Mouse (Mus musculus) adrenal gland, adult 2 months (tissue): ENCODE measurements around the gene Sf3a1. TPM values are rescaled to one million over a fixed set of nuclear protein-coding genes. Genes with fewer than 3 reads are reported as not detected.

Experiments
- DNase-seq: peaks from one replicate; pipeline ENCODE4 v3.0.0; 2021
- microRNA-seq, 2 experiments: library from miRNA; unstranded; fragments of <30 nt; microRNA quantifications; one replicate each; pipeline ENCODE4 v1.2.0; 2021
- polyA plus RNA-seq: library from polyadenylated mRNA; depleted of rRNA; stranded (reverse); fragments of >200 nt; gene quantifications from 2 replicates; pipeline ENCODE4 v1.2.3, GENCODE M21; 2012; rRNA removed
- total RNA-seq, 2 experiments: library from RNA; stranded (reverse); gene quantifications; 2 replicates each; pipeline ENCODE4 v1.2.3; 2021

Sf3a1 gene
- total and polyA plus RNA-seq, 3 experiments: 39.8 to 52.5 (median 47.0) TPM

- DNase-seq: peak; percentile 60
Observed at GRCm38 (mm10) chr11:4216248-4217000, 56.3 kb downstream of the Sf3a1 start.

- peak; percentile 97 for DNase-seq
Observed at GRCm38 (mm10) chr11:4217914-4218629, 57.9 kb downstream of the Sf3a1 start, which contains the start of gene Castor1. Castor1 (plus strand) TSS chr11:4218225.

DNA sequence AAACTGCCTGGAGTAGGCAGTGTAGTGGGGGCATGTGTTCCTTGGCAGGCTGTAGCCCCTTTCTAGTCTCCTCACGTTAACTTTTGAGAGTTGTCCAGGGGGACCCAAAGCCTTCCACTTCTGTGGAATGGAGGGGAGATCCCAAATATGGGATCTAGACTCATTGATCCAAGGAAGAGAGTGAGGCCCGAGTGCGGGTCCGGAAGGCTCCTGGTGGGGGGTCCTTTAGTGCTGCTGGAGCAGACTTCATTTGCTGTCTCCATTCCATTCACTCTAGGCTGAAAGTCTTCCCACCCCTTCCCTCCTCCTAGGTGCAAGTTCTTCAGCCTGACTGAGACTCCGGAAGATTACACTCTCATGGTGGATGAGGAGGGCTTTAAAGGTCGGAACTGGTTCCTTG, 58.5 kb downstream of the Sf3a1 start:
- no peak for DNase-seq

- peak; percentile 87 for DNase-seq
Observed at GRCm38 (mm10) chr11:4219317-4219751, 59.2 kb downstream of the Sf3a1 start.

DNA sequence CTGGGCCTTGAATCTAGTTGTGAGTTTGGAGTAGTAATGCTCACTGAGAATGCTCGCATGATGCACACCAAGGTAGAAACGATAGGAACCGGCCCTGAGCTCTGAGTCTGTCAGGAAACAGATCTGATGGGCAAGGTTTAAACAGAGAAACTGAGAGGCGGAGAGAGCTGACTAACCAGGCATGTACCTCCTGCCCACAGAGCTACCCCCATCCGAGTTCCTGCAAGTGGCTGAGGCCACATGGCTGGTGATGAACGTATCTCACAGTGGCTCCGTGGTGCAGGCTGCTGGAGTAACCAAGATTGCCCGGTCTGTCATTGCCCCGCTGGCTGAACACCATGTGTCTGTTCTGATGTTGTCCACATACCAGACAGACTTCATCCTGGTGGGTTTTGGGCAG, 59.8 kb downstream of the Sf3a1 start:
- DNase-seq: no peak

DNA sequence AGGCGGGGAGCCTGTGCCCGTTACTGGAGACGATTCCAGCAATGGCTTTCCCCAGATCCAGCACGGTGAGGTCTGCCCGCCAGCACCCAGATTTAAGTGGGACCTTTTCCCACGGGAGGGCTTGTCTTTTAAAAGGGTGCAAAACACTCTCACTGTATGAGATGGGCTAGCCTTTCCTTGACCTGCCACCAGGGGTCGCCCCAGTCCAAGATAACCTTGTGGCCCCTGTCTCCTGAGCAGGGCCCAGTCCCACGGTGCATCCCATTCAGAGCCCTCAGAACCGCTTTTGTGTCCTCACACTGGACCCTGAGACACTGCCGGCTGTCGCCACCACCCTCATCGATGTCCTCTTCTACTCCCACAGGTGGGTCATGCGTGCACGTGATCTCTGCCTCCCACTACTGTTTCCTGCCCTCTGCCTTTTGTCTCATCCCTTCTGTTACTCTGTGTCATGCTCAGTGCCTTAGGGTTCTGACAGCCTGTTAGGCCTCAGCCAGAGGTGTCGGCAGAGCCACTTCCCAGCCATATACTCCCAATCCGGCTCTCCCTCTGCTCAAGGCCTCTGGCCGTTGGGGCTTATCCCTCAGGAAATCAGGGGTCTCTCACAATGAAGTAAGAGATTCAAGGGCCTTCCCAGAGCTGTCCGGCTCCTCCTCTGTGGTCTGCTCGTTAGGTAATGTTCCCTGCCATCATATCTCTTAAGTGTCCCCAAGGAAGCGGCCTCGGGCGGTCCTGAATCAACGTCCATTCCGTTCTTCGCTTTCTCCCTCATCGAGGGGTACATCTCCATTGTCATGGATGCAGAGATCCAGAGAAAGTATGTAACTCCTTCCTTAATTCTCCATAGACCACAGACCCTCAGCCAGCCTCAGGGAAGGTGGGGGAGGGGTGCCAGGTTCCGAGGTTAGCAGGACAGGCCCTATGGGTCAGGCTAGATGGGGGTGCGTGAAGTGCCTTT, 60.6 kb downstream of the Sf3a1 start:
- DNase-seq: peak; percentile 83

GRCm38 (mm10) chr11:4222046-4222950, 62.1 kb downstream of the Sf3a1 start:
- no peak for DNase-seq

DNA sequence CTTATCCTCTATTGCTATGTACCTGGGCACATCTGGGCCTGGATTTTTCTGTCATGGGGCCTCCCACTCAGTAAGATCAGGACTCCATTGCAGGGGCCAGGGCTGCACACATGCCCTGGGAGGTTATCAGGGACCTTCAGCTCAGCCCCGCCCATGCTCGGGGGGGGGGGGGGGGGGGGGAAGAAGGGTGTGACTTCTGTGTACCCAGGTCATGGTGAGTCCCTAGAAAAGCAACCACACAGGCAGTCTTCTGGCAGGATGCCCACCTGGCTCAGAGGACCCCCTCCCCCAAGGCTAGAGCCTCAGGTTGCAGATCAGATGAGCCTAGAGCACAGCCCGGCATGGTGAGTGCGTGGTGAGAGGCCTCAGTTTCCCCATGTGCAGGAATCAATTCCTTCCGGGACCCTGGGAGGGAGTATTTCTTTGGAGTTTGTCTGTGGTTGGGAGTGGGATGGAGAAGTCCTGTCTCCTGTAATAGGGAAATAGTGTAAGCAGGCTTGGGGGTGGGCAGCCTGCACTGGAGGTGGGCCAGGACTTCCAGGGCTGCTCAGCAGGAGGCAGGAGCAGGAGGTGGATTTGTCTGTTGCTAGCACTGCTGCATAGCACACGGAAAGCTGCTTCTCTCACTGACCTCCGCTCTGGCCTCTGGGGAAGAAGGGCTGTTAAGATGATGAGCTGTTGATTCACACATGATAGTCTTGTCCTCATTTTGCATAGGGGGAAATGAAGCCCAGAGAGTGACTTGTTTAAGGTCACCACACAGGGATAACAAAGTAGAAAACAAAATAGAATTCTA, 63.4 kb downstream of the Sf3a1 start:
- no peak for DNase-seq

- peak; percentile 68 for DNase-seq
Observed at GRCm38 (mm10) chr11:4224223-4224622, 64.1 kb downstream of the Sf3a1 start.

- DNase-seq: no peak
Observed at GRCm38 (mm10) chr11:4226569-4227325, 66.6 kb downstream of the Sf3a1 start.

GRCm38 (mm10) chr11:4228463-4228862, 68.3 kb downstream of the Sf3a1 start:
- peak; percentile 74 for DNase-seq

GRCm38 (mm10) chr11:4229841-4230240, 69.7 kb downstream of the Sf3a1 start:
- peak; percentile 50 for DNase-seq

DNA sequence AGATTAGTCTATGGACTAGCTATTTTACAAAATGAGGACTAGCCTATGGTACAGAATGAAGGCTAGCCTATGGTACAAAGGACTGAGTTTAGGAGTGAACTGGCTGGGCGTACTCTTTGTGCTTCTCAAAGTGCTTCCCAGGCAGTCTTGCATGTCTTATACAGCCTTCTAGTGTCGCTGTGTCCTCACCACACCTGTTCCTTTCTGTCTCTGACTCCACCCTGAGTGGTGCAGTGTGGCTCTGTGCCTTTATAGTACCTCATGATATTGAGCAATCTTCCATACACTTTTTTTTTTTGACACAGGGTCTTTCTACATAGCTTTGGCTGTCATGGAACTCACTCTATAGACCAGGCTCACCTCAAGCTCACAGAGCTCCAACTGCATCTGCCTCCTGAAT, 71.3 kb downstream of the Sf3a1 start:
- no peak for DNase-seq

Small RNAs within 50 kb of the gene (microRNA-seq; reads per million reads assigned to microRNA genes)
- 1.2 to 5.1 reads per million in 2 experiments for gene Mir3060

Other genes starting within 250 kb of the Sf3a1 start
- 10 to 100 TPM in 1 of 2 experiments, 1 to 10 TPM in 1; 3.1 to 13.5 TPM for gene Slc35e4, start 245.7 kb upstream of the Sf3a1 start, total RNA-seq
- 13.9 and 19.3 TPM in 2 replicates for gene Slc35e4, start 245.7 kb upstream of the Sf3a1 start, polyA plus RNA-seq
- 100 to 1,000 TPM; 141 TPM for gene Tcn2, start 228.2 kb upstream of the Sf3a1 start, total RNA-seq
- 147 and 160 TPM in 2 replicates for gene Tcn2, start 228.2 kb upstream of the Sf3a1 start, polyA plus RNA-seq
- gene Pes1, start 196.4 kb upstream of the Sf3a1 start, total RNA-seq: 10 to 100 TPM; 62.1 to 73.2 TPM
- 29.7 and 38.6 TPM in 2 replicates for gene Pes1, start 196.4 kb upstream of the Sf3a1 start, polyA plus RNA-seq
- gene 4930556J24Rik, start 183.6 kb upstream of the Sf3a1 start, total RNA-seq: not detected
- not detected in 2 replicates for gene 4930556J24Rik, start 183.6 kb upstream of the Sf3a1 start, polyA plus RNA-seq
- under 1 TPM in 1 of 2 experiments, not detected in 1; 0.21 TPM for gene Gal3st1, start 176.7 kb upstream of the Sf3a1 start, total RNA-seq
- 0.63 and 0.79 TPM in 2 replicates for gene Gal3st1, start 176.7 kb upstream of the Sf3a1 start, polyA plus RNA-seq
- gene Sec14l4, start 128.9 kb upstream of the Sf3a1 start, total RNA-seq: 1 to 10 TPM; 3.2 to 7.2 TPM
- 1.2 and 1.7 TPM in 2 replicates for gene Sec14l4, start 128.9 kb upstream of the Sf3a1 start, polyA plus RNA-seq
- gene Sec14l3, start 95.5 kb upstream of the Sf3a1 start, total RNA-seq: not detected
- 0.10 TPM in 1 of 2 replicates, not detected in the other for gene Sec14l3, start 95.5 kb upstream of the Sf3a1 start, polyA plus RNA-seq
- gene Mtfp1, start 64.9 kb upstream of the Sf3a1 start, total RNA-seq: 10 to 100 TPM; 19.3 to 24.2 TPM
- 40.4 and 43.8 TPM in 2 replicates for gene Mtfp1, start 64.9 kb upstream of the Sf3a1 start, polyA plus RNA-seq
- 1 to 10 TPM; 1.8 to 2.2 TPM for gene Sec14l2, start 36.9 kb upstream of the Sf3a1 start, total RNA-seq
- 0.59 and 0.71 TPM in 2 replicates for gene Sec14l2, start 36.9 kb upstream of the Sf3a1 start, polyA plus RNA-seq
- gene Rnf215, start 25.1 kb upstream of the Sf3a1 start, total RNA-seq: 10 to 100 TPM; 21.7 to 25.0 TPM
- 34.6 and 40.2 TPM in 2 replicates for gene Rnf215, start 25.1 kb upstream of the Sf3a1 start, polyA plus RNA-seq
- 10 to 100 TPM; 10.3 to 13.1 TPM for gene Ccdc157, start 57 bp upstream of the Sf3a1 start, total RNA-seq
- gene Ccdc157, start 57 bp upstream of the Sf3a1 start, polyA plus RNA-seq: 9.3 and 11.3 TPM in 2 replicates
- 10 to 100 TPM; 13.7 to 16.2 TPM for gene Tbc1d10a, start 26.4 kb downstream of the Sf3a1 start, total RNA-seq
- 35.3 and 38.3 TPM in 2 replicates for gene Tbc1d10a, start 26.4 kb downstream of the Sf3a1 start, polyA plus RNA-seq
- 1 to 10 TPM; 3.5 to 4.1 TPM for gene Castor1, start 57.9 kb downstream of the Sf3a1 start, total RNA-seq
- 11.6 and 14.6 TPM in 2 replicates for gene Castor1, start 57.9 kb downstream of the Sf3a1 start, polyA plus RNA-seq
- under 1 TPM in 1 of 2 experiments, not detected in 1; 0.45 TPM for gene Osm, start 76.1 kb downstream of the Sf3a1 start, total RNA-seq
- gene Osm, start 76.1 kb downstream of the Sf3a1 start, polyA plus RNA-seq: 0.13 and 0.17 TPM in 2 replicates
- under 1 TPM; 0.06 to 0.24 TPM for gene Lif, start 97.2 kb downstream of the Sf3a1 start, total RNA-seq
- 0.43 and 1.0 TPM in 2 replicates for gene Lif, start 97.2 kb downstream of the Sf3a1 start, polyA plus RNA-seq